Mouse (Mus musculus) embryonic facial prominence, embryonic 13.5 days (tissue): ENCODE results near the gene Anxa8. TPM values are rescaled to one million over a fixed set of nuclear protein-coding genes. Genes with fewer than 3 reads are reported as not detected.

Source experiments
- ATAC-seq: fragments of 200-750 bp; cut with Nextera tagmentation; 2 replicates; pipeline ENCODE4 v1.8.0; 2017; ENCODE audit warnings: low read depth; ENCODE audit not compliant: insufficient number of reproducible peaks, insufficient read depth, low FRiP score, low TSS enrichment
- H3K27ac ChIP-seq: fragments of 300-500 bp; sonication (generic); 2 replicates; pipeline ENCODE4 v1.5.1; 2015; ENCODE audit warnings: moderate library complexity, mild to moderate bottlenecking, inconsistent platforms
- H3K27me3 ChIP-seq: fragments of 300-500 bp; sonication (generic); 2 replicates; pipeline ENCODE4 v1.6.1; 2015; ENCODE audit warnings: mild to moderate bottlenecking, inconsistent platforms
- H3K36me3 ChIP-seq: fragments of 300-500 bp; sonication (generic); 2 replicates; pipeline ENCODE4 v1.6.1; 2015; ENCODE audit warnings: mild to moderate bottlenecking, inconsistent platforms
- H3K4me1 ChIP-seq: fragments of 300-500 bp; sonication (generic); 2 replicates; pipeline ENCODE4 v1.6.1; 2015; ENCODE audit warnings: inconsistent platforms
- H3K4me2 ChIP-seq: fragments of 300-500 bp; sonication (generic); 2 replicates; pipeline ENCODE4 v1.6.1; 2015; ENCODE audit warnings: moderate library complexity, mild to moderate bottlenecking, inconsistent platforms
- H3K4me3 ChIP-seq: fragments of 300-500 bp; sonication (generic); 2 replicates; pipeline ENCODE4 v1.5.1; 2015; ENCODE audit warnings: mild to moderate bottlenecking, inconsistent platforms
- H3K9ac ChIP-seq: fragments of 300-500 bp; sonication (generic); 2 replicates; pipeline ENCODE4 v1.6.1; 2015; ENCODE audit warnings: mild to moderate bottlenecking, inconsistent platforms
- H3K9me3 ChIP-seq: fragments of 300-500 bp; sonication (generic); 2 replicates; pipeline ENCODE4 v1.6.1; 2016; ENCODE audit warnings: inconsistent platforms
- WGBS: fragments of 180-500 bp; shearing (Covaris S2); methylation state at CpG from one replicate; pipeline ENCODE4 v1.1.7; 2015; ENCODE audit warnings: mixed read lengths; 5-methylcytosine and 5-hydroxymethylcytosine counted together
- polyA plus RNA-seq: library from polyadenylated mRNA; unstranded; fragments of >200 nt; fragmentation: Nextera tagmentation; extraction: Ambion mirVana; gene quantifications from 2 replicates; pipeline ENCODE4 v1.2.1, GENCODE M21; 2015

Anxa8 gene
- polyA plus RNA-seq, 1 experiment from 2014 or later = 23.0 TPM

DNA sequence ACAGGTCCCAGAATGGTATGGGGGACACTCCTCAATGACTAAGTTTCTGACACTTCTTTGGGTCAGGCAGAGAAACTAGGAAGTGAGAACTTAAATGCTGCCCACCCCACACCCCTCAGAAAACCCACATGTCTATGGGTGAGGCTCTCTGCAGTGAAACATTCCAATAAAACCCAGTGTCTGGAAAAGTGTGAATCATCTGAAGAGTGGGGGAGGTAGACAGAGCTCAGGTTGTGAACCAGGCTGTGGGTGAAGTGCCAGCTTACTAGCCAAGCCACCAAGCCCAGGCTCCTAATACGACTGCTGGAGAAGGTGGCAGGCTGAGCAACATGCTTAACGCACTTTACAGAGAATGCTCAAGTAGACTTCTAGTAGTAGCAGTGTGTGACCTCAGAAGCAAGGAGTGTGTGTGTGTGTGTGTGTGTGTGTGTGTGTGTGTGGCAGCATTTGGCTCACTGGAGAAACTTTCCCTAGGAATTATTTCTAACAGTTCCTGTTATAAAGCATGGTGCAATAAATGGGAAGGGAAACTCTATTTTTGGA, 2.1 kb downstream of the Anxa8 start:
- Histone ChIP-seq H3K27ac (no peak overlapping the region), H3K4me1 (no peaks in the 10 kb centered on the region), H3K4me3 (no peak overlapping the region), H3K9ac (no peak overlapping the region), H3K9me3 (no peaks in the 10 kb centered on the region), H3K4me2 (no peak overlapping the region), H3K36me3 (no peaks in the 10 kb centered on the region), H3K27me3 (no peaks in the 10 kb centered on the region)
- ATAC-seq = no peak
- 82% methylated on average over 2 of the region's 2 CpGs for WGBS

DNA sequence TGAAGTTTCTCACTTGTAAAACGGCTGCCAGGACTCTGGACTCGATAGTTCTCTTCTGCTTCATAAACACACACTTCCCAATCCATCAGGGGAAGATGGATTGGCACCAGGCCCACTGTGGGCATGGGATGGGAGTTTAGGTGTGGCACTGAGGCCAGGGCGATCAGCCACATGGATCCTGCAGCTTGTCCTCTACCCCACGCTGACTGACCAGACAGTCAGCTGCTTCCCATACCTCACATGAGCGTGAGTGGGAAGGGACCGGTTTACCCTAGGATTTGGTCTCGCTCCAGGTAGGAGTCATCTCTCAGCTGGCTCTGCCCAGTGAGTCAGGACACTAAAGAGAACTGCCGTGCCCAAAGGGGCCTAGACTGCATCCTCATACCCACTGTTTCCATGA, 4.0 kb downstream of the Anxa8 start:
- Histone ChIP-seq H3K4me3 (no peak overlapping the region), H3K4me2 (no peak overlapping the region), H3K4me1 (no peaks in the 10 kb centered on the region), H3K27me3 (no peaks in the 10 kb centered on the region), H3K9me3 (no peaks in the 10 kb centered on the region), H3K9ac (no peak overlapping the region), H3K27ac (no peak overlapping the region), H3K36me3 (no peaks in the 10 kb centered on the region)
- 89% methylated on average over 8 of the region's 8 CpGs for WGBS
- no peak for ATAC-seq

DNA sequence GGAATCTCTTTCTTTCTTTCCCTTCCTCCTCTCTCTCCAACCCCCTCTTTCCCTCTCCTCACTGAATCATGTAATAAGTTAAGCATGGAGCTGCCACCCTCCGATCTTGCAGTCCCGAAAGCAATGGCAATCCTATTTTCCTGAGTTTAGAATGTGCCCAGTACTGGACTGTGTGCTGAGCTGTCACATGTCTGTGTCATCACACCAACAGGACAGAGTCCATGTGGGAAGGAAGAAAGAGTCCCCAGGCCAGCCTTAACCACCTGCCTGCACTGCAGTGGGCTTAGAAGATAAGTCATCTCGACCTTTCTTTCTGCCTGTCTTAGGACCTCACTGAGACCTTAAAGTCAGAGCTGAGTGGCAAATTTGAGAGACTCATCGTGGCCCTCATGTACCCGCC, 5.7 kb downstream of the Anxa8 start:
- H3K4me2 ChIP-seq = no peak overlapping the region
- H3K9ac ChIP-seq = no peak overlapping the region
- no peak overlapping the region for H3K27ac ChIP-seq
- no peaks in the 10 kb centered on the region for H3K4me1 ChIP-seq
- H3K4me3 ChIP-seq = no peak overlapping the region
- H3K9me3 ChIP-seq = no peaks in the 10 kb centered on the region
- no peaks in the 10 kb centered on the region for H3K36me3 ChIP-seq
- no peak for ATAC-seq
- no peaks in the 10 kb centered on the region for H3K27me3 ChIP-seq
- WGBS = 76% methylated on average over 5 of the region's 5 CpGs

DNA sequence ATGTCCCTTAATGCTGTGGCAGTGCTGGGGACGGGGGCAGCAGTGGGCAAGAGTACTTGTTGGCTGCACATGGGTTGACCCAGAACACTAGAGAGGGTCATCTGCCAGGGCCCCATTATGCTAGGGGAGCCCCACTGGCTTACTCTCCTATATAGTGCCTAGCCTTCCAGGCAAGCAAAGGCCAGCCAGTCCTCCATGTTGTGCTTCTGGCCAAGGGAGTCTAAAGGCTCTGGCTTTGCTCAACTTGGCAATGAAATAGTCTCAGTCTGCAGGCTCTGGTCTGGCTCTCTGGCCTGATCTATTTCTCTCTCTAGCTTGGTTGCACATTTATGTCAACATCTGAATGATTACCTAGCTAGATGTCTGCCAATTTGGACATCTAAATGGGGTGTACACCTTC, 7.1 kb downstream of the Anxa8 start:
- H3K27ac ChIP-seq = no peak overlapping the region
- ATAC-seq = no peak
- H3K9ac ChIP-seq = no peak overlapping the region
- H3K4me3 ChIP-seq = no peak overlapping the region
- WGBS = 95% methylated on average over 1 of the region's 1 CpGs
- H3K9me3 ChIP-seq = no peaks in the 10 kb centered on the region
- no peak overlapping the region for H3K4me2 ChIP-seq
- no peaks in the 10 kb centered on the region for H3K36me3 ChIP-seq
- no peaks in the 10 kb centered on the region for H3K4me1 ChIP-seq
- H3K27me3 ChIP-seq = no peaks in the 10 kb centered on the region

DNA sequence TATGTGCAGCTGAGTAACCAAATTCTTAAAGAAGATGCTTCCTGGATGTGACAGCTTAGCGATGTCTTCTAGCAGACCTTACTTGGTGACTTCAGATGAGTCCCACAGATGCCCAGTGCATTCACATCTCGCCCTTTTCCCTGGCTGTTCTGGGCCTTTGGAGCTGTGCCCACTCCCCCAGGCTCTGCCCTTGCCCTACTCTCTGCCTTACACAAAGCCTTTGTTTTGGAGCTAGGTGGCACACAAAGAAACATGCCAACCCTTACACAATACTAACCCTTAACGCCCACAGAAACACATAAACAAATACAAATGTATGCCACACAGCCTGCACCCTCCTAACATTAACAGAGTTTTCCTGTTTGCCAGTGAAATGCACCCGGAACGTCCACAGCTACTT, 10.4 kb downstream of the Anxa8 start:
- WGBS = 82% methylated on average over 5 of the region's 5 CpGs

DNA sequence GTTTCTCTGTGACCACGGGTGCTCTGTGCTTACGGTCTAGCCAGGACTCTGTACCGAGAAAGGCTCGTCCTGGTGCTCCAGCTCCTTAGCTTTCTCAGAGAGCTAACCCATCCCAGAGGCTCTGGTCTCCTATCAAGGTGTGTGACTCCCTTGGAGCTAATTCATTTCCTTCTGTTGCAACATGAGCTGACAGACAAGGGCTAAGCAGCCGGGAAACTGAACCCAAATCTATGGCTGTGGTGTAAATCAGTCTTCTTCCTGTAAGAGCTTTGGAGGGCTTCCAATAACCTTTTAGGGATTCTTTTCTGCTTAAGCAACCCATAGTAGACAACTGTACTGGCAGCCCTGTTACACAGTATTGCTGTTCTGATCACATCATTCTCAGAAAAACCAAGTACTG, 16.8 kb downstream of the Anxa8 start, which contains the start of gene A630023A22Rik:
Gene A630023A22Rik, minus strand, starts transcription at position 154 of the 400 bp plus-strand sequence.
- WGBS = 58% methylated on average over 5 of the region's 5 CpGs
- no peaks in the 10 kb centered on the region for H3K27me3 ChIP-seq
- H3K27ac ChIP-seq = peak within 1 kb of the TSS; percentile 44; the same call in 1 of the 2 replicates
- H3K9ac ChIP-seq = no peak within 1 kb of the TSS
- H3K9me3 ChIP-seq = no peaks in the 10 kb centered on the region
- H3K4me2 ChIP-seq = no peak within 1 kb of the TSS
- H3K4me3 ChIP-seq = no peak within 1 kb of the TSS
- no peaks in the 10 kb centered on the region for H3K36me3 ChIP-seq
- no peak for ATAC-seq
- H3K4me1 ChIP-seq = peaks cover 14% of the 10 kb centered on the region

More for the DNA sequence above, 10.4 kb downstream of the Anxa8 start:
- no peaks in the 10 kb centered on the region for H3K9me3 ChIP-seq
- H3K4me3 ChIP-seq = no peak overlapping the region
- no peak for ATAC-seq
- H3K4me2 ChIP-seq = no peak overlapping the region
- no peaks in the 10 kb centered on the region for H3K36me3 ChIP-seq
- no peak overlapping the region for H3K27ac ChIP-seq
- no peaks in the 10 kb centered on the region for H3K27me3 ChIP-seq
- H3K9ac ChIP-seq = no peak overlapping the region
- H3K4me1 ChIP-seq = no peaks in the 10 kb centered on the region

DNA sequence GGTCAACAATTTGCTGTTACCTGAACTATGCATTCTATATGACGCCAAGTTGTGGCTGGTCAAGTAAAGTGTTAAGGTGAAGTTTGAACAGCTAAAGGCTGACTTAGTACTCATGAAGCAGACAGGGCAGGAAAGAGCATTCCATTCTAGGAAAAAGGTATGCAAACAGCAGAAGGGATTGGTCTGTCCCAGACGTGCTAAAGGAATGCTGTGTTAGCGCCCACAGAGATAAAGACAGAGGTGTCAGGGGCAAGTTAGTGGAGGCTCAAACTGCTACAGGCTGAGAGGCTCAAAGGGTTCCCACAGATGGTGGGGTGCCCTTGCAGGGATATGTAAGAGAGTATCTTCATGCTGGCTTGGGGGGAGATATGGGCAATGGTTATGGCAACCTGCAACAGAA, 18.1 kb downstream of the Anxa8 start:
- ATAC-seq = no peak
- no peak overlapping the region for H3K9ac ChIP-seq

DNA sequence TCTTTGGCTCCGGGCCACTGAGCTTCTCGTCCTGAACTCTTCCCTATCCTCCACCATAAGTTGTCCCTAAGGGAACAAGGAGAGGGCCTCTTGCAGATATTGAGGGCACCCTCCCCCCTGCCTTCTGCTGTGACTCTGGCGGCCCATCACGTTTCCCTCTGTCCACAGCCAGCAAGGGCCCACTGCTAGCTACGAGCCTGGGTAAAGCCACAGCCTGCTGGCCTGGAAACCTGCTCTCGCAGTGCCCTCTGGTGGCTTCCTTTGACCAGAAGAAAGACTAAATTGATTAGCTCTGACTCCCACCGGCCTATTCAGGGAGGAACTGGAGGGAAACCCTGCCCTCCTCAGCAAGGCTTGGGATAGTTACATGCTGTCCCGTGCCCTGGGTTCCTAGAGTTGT, 19.1 kb downstream of the Anxa8 start:
- Histone ChIP-seq H3K9ac (no peak overlapping the region), H3K4me2 (no peak overlapping the region), H3K4me1 (peaks cover 14% of the 10 kb centered on the region), H3K27ac (no peak overlapping the region), H3K4me3 (no peak overlapping the region), H3K9me3 (no peaks in the 10 kb centered on the region), H3K27me3 (no peaks in the 10 kb centered on the region), H3K36me3 (no peaks in the 10 kb centered on the region)
- 23% methylated on average over 8 of the region's 8 CpGs for WGBS
- ATAC-seq = peak; percentile 54; the same call in 1 of the 2 replicates

More for the DNA sequence above, 18.1 kb downstream of the Anxa8 start:
- Histone ChIP-seq H3K27me3 (no peaks in the 10 kb centered on the region), H3K9me3 (no peaks in the 10 kb centered on the region), H3K36me3 (no peaks in the 10 kb centered on the region), H3K4me2 (no peak overlapping the region), H3K4me1 (peaks cover 14% of the 10 kb centered on the region), H3K27ac (no peak overlapping the region), H3K4me3 (no peak overlapping the region)
- 74% methylated on average over 3 of the region's 3 CpGs for WGBS

DNA sequence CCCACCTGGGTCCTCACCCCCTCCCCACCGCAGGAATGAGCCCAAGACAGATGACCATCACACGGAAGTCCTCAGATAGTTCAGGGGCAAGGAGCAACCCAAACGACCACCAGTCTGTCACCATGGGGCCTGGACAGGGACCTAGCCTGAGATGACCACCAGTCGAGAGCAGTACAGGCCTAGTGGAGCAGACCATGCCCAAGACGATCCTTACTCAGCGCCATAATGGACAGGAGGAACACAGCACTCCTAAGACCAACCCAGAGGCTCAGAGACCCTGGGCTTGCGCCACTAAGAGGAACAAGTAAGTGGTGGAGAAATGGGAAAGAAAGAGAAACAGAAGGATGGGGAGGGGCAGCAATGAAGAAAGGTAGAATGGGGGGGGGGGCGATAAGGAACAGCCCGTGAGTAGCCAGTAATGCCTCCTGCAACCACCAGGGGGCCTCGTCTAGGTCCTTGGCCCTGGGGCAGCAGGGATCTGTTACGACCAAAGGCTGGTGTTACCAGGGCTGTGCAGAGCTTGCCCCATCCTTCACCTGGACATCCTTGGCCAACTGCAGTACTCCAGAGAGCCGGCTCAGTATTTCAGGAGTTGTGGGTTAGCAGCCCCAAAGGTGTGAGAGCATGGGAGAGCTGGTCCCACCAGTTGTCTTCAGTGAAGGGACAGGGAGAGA, 20.7 kb downstream of the Anxa8 start:
- H3K9me3 ChIP-seq = no peaks in the 10 kb centered on the region
- H3K4me3 ChIP-seq = no peak overlapping the region
- no peak for ATAC-seq
- H3K36me3 ChIP-seq = no peaks in the 10 kb centered on the region
- H3K27ac ChIP-seq = no peak overlapping the region
- WGBS = 57% methylated on average over 12 of the region's 12 CpGs
- H3K27me3 ChIP-seq = no peaks in the 10 kb centered on the region
- no peak overlapping the region for H3K9ac ChIP-seq
- no peak overlapping the region for H3K4me2 ChIP-seq
- H3K4me1 ChIP-seq = peaks cover 14% of the 10 kb centered on the region

DNA sequence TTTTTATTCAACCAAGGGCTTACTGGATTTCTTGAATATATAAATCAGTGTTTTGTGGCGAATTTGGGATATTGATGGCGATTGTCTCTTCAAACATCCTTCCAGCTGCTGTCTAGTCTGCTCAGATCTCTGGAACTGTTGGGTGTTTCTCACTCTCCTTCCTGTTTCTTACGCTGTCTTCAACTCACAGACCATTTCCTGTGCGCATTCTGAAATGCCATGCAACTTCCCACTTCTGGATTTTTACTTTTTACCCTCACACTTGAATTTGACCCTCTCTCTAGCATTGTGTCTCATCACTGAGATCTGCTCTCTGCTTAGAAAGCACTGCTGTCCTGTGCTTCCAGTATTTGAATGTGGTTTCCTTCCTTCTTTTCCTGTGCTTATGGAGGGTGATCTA, 21.8 kb downstream of the Anxa8 start:
- ATAC-seq = no peak
- no peak overlapping the region for H3K4me2 ChIP-seq
- H3K27ac ChIP-seq = no peak overlapping the region
- no peak overlapping the region for H3K4me3 ChIP-seq
- 69% methylated on average over 4 of the region's 4 CpGs for WGBS
- no peak overlapping the region for H3K9ac ChIP-seq
- no peaks in the 10 kb centered on the region for H3K36me3 ChIP-seq
- no peaks in the 10 kb centered on the region for H3K9me3 ChIP-seq
- H3K4me1 ChIP-seq = peaks cover 9% of the 10 kb centered on the region
- H3K27me3 ChIP-seq = no peaks in the 10 kb centered on the region

DNA sequence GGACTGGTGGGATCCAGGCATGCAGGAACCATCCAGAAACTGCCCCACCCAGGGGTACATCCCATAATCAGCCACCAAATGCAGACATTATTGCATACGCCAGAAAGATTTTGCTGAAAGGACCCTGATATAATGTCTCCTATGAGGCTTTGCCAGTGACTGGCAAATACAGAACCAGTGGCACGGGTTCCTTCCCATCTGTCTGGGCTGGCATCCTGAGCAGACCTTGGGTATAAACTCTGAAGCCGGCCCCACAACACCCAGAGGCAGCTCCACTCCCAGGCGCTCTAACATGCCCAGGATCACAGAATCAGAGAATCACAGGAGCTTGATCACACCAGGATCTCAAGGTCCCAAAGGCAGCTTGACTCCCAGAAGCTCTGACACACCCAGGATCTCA, 28.5 kb downstream of the Anxa8 start:
- Histone ChIP-seq H3K4me3 (no peak overlapping the region), H3K27ac (no peak overlapping the region), H3K9me3 (no peaks in the 10 kb centered on the region), H3K9ac (no peak overlapping the region), H3K4me2 (no peak overlapping the region), H3K4me1 (no peaks in the 10 kb centered on the region), H3K27me3 (no peaks in the 10 kb centered on the region), H3K36me3 (no peaks in the 10 kb centered on the region)
- no peak for ATAC-seq
- WGBS = 82% methylated on average over 4 of the region's 4 CpGs

DNA sequence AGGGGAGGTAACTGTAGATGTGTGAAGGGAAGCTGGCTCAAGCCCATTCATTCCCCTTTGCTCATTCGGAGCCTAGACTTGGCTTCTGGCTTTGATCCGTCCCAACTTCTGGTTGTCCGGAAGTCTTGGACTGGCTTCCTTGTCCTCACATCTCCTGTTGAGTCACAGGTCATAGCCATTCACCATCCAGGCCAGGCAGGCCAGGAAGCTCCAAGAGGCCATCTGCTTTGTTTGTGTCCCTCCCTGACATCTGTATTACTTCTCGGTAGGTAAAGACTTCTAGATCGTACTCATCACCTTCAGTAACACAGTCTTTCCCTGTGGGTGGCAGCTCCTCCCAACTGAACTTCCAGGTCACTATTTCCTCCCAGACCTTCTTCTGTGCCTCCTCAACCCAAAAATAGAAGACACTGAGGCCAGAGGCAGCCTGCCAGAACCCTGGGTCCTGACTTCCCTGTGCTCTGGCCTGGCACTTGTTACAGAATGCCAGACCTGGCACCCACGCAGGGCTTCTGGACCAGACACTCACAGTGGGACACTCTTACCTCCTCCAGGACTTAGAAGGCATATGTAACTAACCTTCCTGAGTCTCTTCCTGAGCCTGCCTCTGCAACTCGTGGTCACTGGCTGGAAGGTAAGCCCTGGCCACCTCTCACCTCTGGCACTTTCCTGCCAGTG, 33.4 kb downstream of the Anxa8 start:
- H3K4me3 ChIP-seq = no peak overlapping the region
- no peak overlapping the region for H3K27ac ChIP-seq
- no peaks in the 10 kb centered on the region for H3K4me1 ChIP-seq
- ATAC-seq = no peak
- H3K9ac ChIP-seq = no peak overlapping the region
- 80% methylated on average over 7 of the region's 7 CpGs for whole genome bisulfite sequencing
- H3K4me2 ChIP-seq = no peak overlapping the region
- H3K27me3 ChIP-seq = no peaks in the 10 kb centered on the region
- H3K9me3 ChIP-seq = no peaks in the 10 kb centered on the region
- no peaks in the 10 kb centered on the region for H3K36me3 ChIP-seq
